In genomic region chr8:104371121-104371520, GRCm38 (mm10) we compare ENCODE assay signal across 32 mouse cellular contexts. TPM values are rescaled to one million over a fixed set of nuclear protein-coding genes. Genes with fewer than 3 reads are reported as not detected.
DNase-seq lines count a peak whose midpoint lies in the region; ATAC-seq and TF ChIP-seq lines count a peak whose summit lies in the region.
"Had no signal": no experiment of that assay in that cellular context is flagged by ENCODE, and none has a peak within 500 bp of the region (broad histone marks: within the 10 kb centered on the region; RNA-seq: fewer than 3 reads in every experiment).

No protein-coding gene starts in this region.

- no peaks in the 10 kb centered on the region for H3K9me3 ChIP-seq in hindbrain, embryonic 10.5 days
- no peaks in the 10 kb centered on the region for H3K9me3 ChIP-seq in hindbrain, embryonic 13.5 days
- H3K9me3 ChIP-seq in CH12.LX (replicated peaks; ENCODE audit: low read length) = no peaks in the 10 kb centered on the region
- H3K9me3 ChIP-seq: forebrain, embryonic 10.5 days; forebrain, embryonic 13.5 days; G1E; heart, embryonic 10.5 days; heart, embryonic 13.5 days; hindbrain, embryonic 12.5 days had no signal

- H3K27ac ChIP-seq in hindbrain, embryonic 10.5 days = peak overlapping the region; percentile 40; the same call in 1 of the 2 replicates
- no peak overlapping the region for H3K27ac ChIP-seq in hindbrain, embryonic 13.5 days
- H3K27ac ChIP-seq in CH12.LX (ENCODE audit: insufficient read depth, low read depth) = no peak overlapping the region
- H3K27ac ChIP-seq: forebrain, embryonic 10.5 days; forebrain, embryonic 13.5 days; heart, adult 2 months; heart, embryonic 10.5 days; heart, embryonic 13.5 days; hindbrain, embryonic 12.5 days had no signal

- dilution Hi-C loops in CH12.LX (cut with MboI; ENCODE audit: extremely low pct_ligation_motif_present, extremely low pct_unique_long_range_greater_than_20kb, low sequenced_read_pairs) = no loop called here

- peak; percentile 41; the same call in 1 of the 2 replicates for TF ChIP-seq EP300 in CH12.LX (IDR thresholded peaks at IDR 0.05; ENCODE audit: low read length)

- in situ Hi-C loops in CH12.LX (cut with MboI; ENCODE audit: low pct_ligation_motif_present, low pct_unique_long_range_greater_than_20kb, low sequenced_read_pairs) = loop anchor here (25.0 kb wide), 1 partner anchor 166 kb away; the partner anchor contains the start of genes Car7 and Nae1

- no peak overlapping the region for H3K9ac ChIP-seq in hindbrain, embryonic 13.5 days
- H3K9ac ChIP-seq in CH12.LX (ENCODE audit: insufficient read depth, low read depth) = no peak overlapping the region
- H3K9ac ChIP-seq: forebrain, embryonic 13.5 days; heart, embryonic 13.5 days; hindbrain, embryonic 12.5 days had no signal

- H3K27me3 ChIP-seq in hindbrain, embryonic 10.5 days (ENCODE audit: insufficient read depth, poor library complexity, severe bottlenecking) = no peaks in the 10 kb centered on the region
- H3K27me3 ChIP-seq in hindbrain, embryonic 13.5 days = no peaks in the 10 kb centered on the region
- no peaks in the 10 kb centered on the region for H3K27me3 ChIP-seq in CH12.LX (replicated peaks)
- H3K27me3 ChIP-seq: forebrain, embryonic 13.5 days; heart, embryonic 13.5 days; hindbrain, embryonic 12.5 days; Patski had no signal

- H3K4me1 ChIP-seq in hindbrain, embryonic 10.5 days (replicated peaks) = peaks cover 43% of the 10 kb centered on the region
- peaks cover 48% of the 10 kb centered on the region for H3K4me1 ChIP-seq in hindbrain, embryonic 13.5 days (replicated peaks)
- H3K4me1 ChIP-seq in CH12.LX (ENCODE audit: control insufficient read depth in 1 of 2, insufficient read depth in 2 of 2) = peaks cover 18 to 33% of the 10 kb centered on the region in 2 experiments

- no peaks in the 10 kb centered on the region for H3K36me3 ChIP-seq in hindbrain, embryonic 10.5 days
- H3K36me3 ChIP-seq in hindbrain, embryonic 13.5 days = no peaks in the 10 kb centered on the region
- H3K36me3 ChIP-seq in CH12.LX (replicated peaks in 1 of 2; ENCODE audit: control insufficient read depth in 1 of 2, insufficient read depth in 1 of 2, low read length in 1 of 2) = peaks cover 0 to 3% of the 10 kb centered on the region in 2 experiments
- H3K36me3 ChIP-seq: G1E; hindbrain, embryonic 12.5 days had no signal

- H3K4me3 ChIP-seq in hindbrain, embryonic 10.5 days = no peak overlapping the region
- no peak overlapping the region for H3K4me3 ChIP-seq in hindbrain, embryonic 13.5 days
- no peak overlapping the region for H3K4me3 ChIP-seq in CH12.LX (replicated peaks in 1 of 3; ENCODE audit: low read depth in 2 of 3, low read length in 2 of 3, poor library complexity in 1 of 3)
- H3K4me3 ChIP-seq: forebrain, embryonic 10.5 days; forebrain, embryonic 13.5 days; heart, adult 2 months; heart, embryonic 10.5 days; heart, embryonic 13.5 days; hindbrain, embryonic 12.5 days had no signal

- 85% methylated on average over 6 of the region's 6 CpGs for WGBS in hindbrain, embryonic 10.5 days
- WGBS in hindbrain, embryonic 13.5 days = 81% methylated on average over 6 of the region's 6 CpGs

- no peak for ATAC-seq in hindbrain, embryonic 13.5 days (ENCODE audit: low FRiP score)
- ATAC-seq in monocyte, adult 5-6 weeks (replicated peaks; ENCODE audit: insufficient number of reproducible peaks, low FRiP score, low TSS enrichment, poor library complexity, severe bottlenecking) = no peak
- ATAC-seq: forebrain, embryonic 13.5 days; forebrain, embryonic 16.5 days; hindbrain, embryonic 16.5 days; intestine, embryonic 16.5 days; Patski had no signal

- no peak for TF ChIP-seq CTCF in CH12.LX (conservative IDR thresholded peaks at IDR 0.05 in 1 of 2, IDR thresholded peaks at IDR 0.05 in 1 of 2; ENCODE audit: low read depth in 2 of 2, low read length in 2 of 2)

- TF ChIP-seq POLR2A in CH12.LX (IDR thresholded peaks at IDR 0.05; ENCODE audit: low read depth, low read length) = no peak

- TF ChIP-seq RAD21 in CH12.LX (IDR thresholded peaks at IDR 0.05; ENCODE audit: low read depth, low read length) = no peak

- no peak for DNase-seq in hindbrain, embryonic 10.5 days (ENCODE audit: low spot score)
- peak; percentile 49 for DNase-seq in 416B (ENCODE audit: low read depth)
- DNase-seq in CH12.LX (ENCODE audit: extremely low read depth) = no peak
- no peak for DNase-seq in right cerebral cortex, postnatal 4 days
- DNase-seq: adrenal gland, postnatal 14 days; cerebellum, adult 18-20 months; cerebellum, adult 9-10 months; cerebellum, postnatal 14 days; gastrocnemius, postnatal 10 days; gastrocnemius, postnatal 36 days; heart, adult 2 months; heart, postnatal 14 days; heart, postnatal 4 days had no signal

- no peak overlapping the region for H3K4me2 ChIP-seq in hindbrain, embryonic 13.5 days
- H3K4me2 ChIP-seq in CH12.LX (ENCODE audit: insufficient read depth, low read depth, poor library complexity, severe bottlenecking) = peak overlapping the region; percentile 23
- H3K4me2 ChIP-seq: forebrain, embryonic 13.5 days; heart, embryonic 13.5 days; hindbrain, embryonic 12.5 days had no signal

- no peaks in the 10 kb centered on the region for H3K79me2 ChIP-seq in CH12.LX (replicated peaks; ENCODE audit: control insufficient read depth, extremely low read depth, insufficient read depth, poor library complexity, severe bottlenecking)

TF ChIP-seq in CH12.LX, 34 proteins besides CTCF, POLR2A, EP300 and RAD21:
- TF ChIP-seq MXI1 (IDR thresholded peaks at IDR 0.05; ENCODE audit: low read depth, low read length) = 0 out of 2 replicates have a peak, but pooled peaks have one; percentile 35
- no peak for TF ChIP-seq CHD1 (IDR thresholded peaks at IDR 0.05; ENCODE audit: low read depth, low read length)
- peak; percentile 49; the same call in 1 of the 2 replicates for TF ChIP-seq MAX (IDR thresholded peaks at IDR 0.05; ENCODE audit: low read length)
- TF ChIP-seq ETS1 (conservative IDR thresholded peaks at IDR 0.05; ENCODE audit: low read depth, low read length) = peak; percentile 70
- peak; percentile 68; the same call in 1 of the 2 replicates for TF ChIP-seq MYC (IDR thresholded peaks at IDR 0.05; ENCODE audit: low read depth, low read length)
- no peak for TF ChIP-seq NELFE (IDR thresholded peaks at IDR 0.05; ENCODE audit: low read depth, low read length)
- TF ChIP-seq TCF12 (IDR thresholded peaks at IDR 0.05; ENCODE audit: low read depth, low read length) = peak; percentile 43
- no peak for TF ChIP-seq KAT2A (IDR thresholded peaks at IDR 0.05; ENCODE audit: insufficient replicate concordance, low read length)
- no peak for TF ChIP-seq RCOR1 (conservative IDR thresholded peaks at IDR 0.05; ENCODE audit: low read depth, low read length)
- TF ChIP-seq MEF2A (IDR thresholded peaks at IDR 0.05; ENCODE audit: borderline replicate concordance, low read depth, low read length) = 0 out of 2 replicates have a peak, but pooled peaks have one; percentile 31
- TF ChIP-seq BHLHE40 (IDR thresholded peaks at IDR 0.05; ENCODE audit: low read depth, low read length) = peak; percentile 84
- no peak for TF ChIP-seq ZMIZ1 (IDR thresholded peaks at IDR 0.05; ENCODE audit: low read depth, low read length)
- no peak for TF ChIP-seq PAX5 (IDR thresholded peaks at IDR 0.05; ENCODE audit: low read length)
- peak; percentile 62; the same call in 1 of the 2 replicates for TF ChIP-seq IRF4 (IDR thresholded peaks at IDR 0.05; ENCODE audit: low read depth, low read length)
- no peak for TF ChIP-seq ZC3H11A (IDR thresholded peaks at IDR 0.05; ENCODE audit: low read depth, low read length)

RNA-seq across cellular contexts. Expression of gene Cmtm4, which starts 24.5 kb away (rescaled TPM):
- 1.9 TPM in 2 replicates for polyA plus RNA-seq in hindbrain, embryonic 10.5 days (2016; fragmentation: Nextera tagmentation; extraction: Ambion mirVana)
- 2.1 and 2.3 TPM in 2 replicates for polyA plus RNA-seq in hindbrain, embryonic 13.5 days (2015; fragmentation: Nextera tagmentation; extraction: Ambion mirVana)
- total RNA-seq in CH12.LX (2012; rRNA removed) (2.3 and 2.7 TPM in 2 replicates), CH12.LX (2014; rRNA removed) (2.5 and 2.6 TPM in 2 replicates)
- polyA plus RNA-seq in CH12.LX (2012; ENCODE audit: insufficient read length, low read depth) = 2.6 and 3.0 TPM in 2 replicates
- 0.19 to 0.97 TPM (median 0.64 TPM) in 3 replicates for total RNA-seq in monocyte, adult 5-6 weeks (2017)
- polyA plus RNA-seq: G1E had no signal

RNA-seq across cellular contexts. Expression of gene Cmtm3, which starts 31.9 kb away (rescaled TPM):
- 76.5 and 83.1 TPM in 2 replicates for polyA plus RNA-seq in hindbrain, embryonic 10.5 days (2016; fragmentation: Nextera tagmentation; extraction: Ambion mirVana)
- 45.4 and 47.3 TPM in 2 replicates for polyA plus RNA-seq in hindbrain, embryonic 13.5 days (2015; fragmentation: Nextera tagmentation; extraction: Ambion mirVana)
- total RNA-seq in CH12.LX (2012; rRNA removed) (3.9 TPM in 2 replicates), CH12.LX (2014; rRNA removed) (4.2 and 4.3 TPM in 2 replicates)
- polyA plus RNA-seq in CH12.LX (2012; ENCODE audit: insufficient read length, low read depth) = 8.8 and 11.0 TPM in 2 replicates
- total RNA-seq in monocyte, adult 5-6 weeks (2017) = 14.1 to 17.1 TPM (median 16.7 TPM) in 3 replicates

RNA-seq across cellular contexts. Expression of gene Cmtm2b, which starts 49.1 kb away (rescaled TPM):
- polyA plus RNA-seq in hindbrain, embryonic 10.5 days (2016; fragmentation: Nextera tagmentation; extraction: Ambion mirVana) = not detected in 2 replicates
- not detected in 2 replicates for polyA plus RNA-seq in hindbrain, embryonic 13.5 days (2015; fragmentation: Nextera tagmentation; extraction: Ambion mirVana)
- total RNA-seq in CH12.LX (2012; rRNA removed) = not detected in 2 replicates
- total RNA-seq in CH12.LX (2014; rRNA removed) = not detected in 2 replicates
- not detected in 2 replicates for polyA plus RNA-seq in CH12.LX (2012; ENCODE audit: insufficient read length, low read depth)
- total RNA-seq in monocyte, adult 5-6 weeks (2017) = 2.6 TPM in 1 of 3 replicates, not detected in the others
- total RNA-seq: adrenal gland, postnatal 14 days; adrenal gland, postnatal 4 days; G1E; gastrocnemius, adult 18-20 months; gastrocnemius, postnatal 10 days; gastrocnemius, postnatal 36 days; granulocyte monocyte progenitor cell, adult 5-6 weeks; heart, adult 2 months; heart, postnatal 14 days; heart, postnatal 4 days had no signal
- polyA plus RNA-seq: brain, embryonic 14.5 days; embryonic facial prominence, embryonic 11.5 days; embryonic facial prominence, embryonic 14.5 days; forebrain, embryonic 10.5 days; forebrain, embryonic 13.5 days; forebrain, embryonic 16.5 days; G1E; heart, embryonic 10.5 days; heart, embryonic 13.5 days; heart, embryonic 16.5 days; hindbrain, embryonic 12.5 days; hindbrain, embryonic 16.5 days; intestine, embryonic 16.5 days; Patski had no signal

RNA-seq across cellular contexts. Expression of gene Gm11020, which starts 49.8 kb away (rescaled TPM):
- polyA plus RNA-seq in hindbrain, embryonic 10.5 days (2016; fragmentation: Nextera tagmentation; extraction: Ambion mirVana) = not detected in 2 replicates
- polyA plus RNA-seq in hindbrain, embryonic 13.5 days (2015; fragmentation: Nextera tagmentation; extraction: Ambion mirVana) = not detected in 2 replicates
- not detected in 2 replicates for total RNA-seq in CH12.LX (2012; rRNA removed)
- total RNA-seq in CH12.LX (2014; rRNA removed) = not detected in 2 replicates
- not detected in 2 replicates for polyA plus RNA-seq in CH12.LX (2012; ENCODE audit: insufficient read length, low read depth)
- total RNA-seq in monocyte, adult 5-6 weeks (2017) = not detected in 3 replicates
- total RNA-seq: adrenal gland, postnatal 14 days; adrenal gland, postnatal 4 days; G1E; gastrocnemius, adult 18-20 months; gastrocnemius, postnatal 10 days; gastrocnemius, postnatal 36 days; granulocyte monocyte progenitor cell, adult 5-6 weeks; heart, adult 2 months; heart, postnatal 14 days; heart, postnatal 4 days had no signal
- polyA plus RNA-seq: brain, embryonic 14.5 days; embryonic facial prominence, embryonic 11.5 days; embryonic facial prominence, embryonic 14.5 days; forebrain, embryonic 10.5 days; forebrain, embryonic 13.5 days; forebrain, embryonic 16.5 days; G1E; heart, adult 2 months; heart, embryonic 10.5 days; heart, embryonic 13.5 days; heart, embryonic 16.5 days; hindbrain, embryonic 12.5 days; hindbrain, embryonic 16.5 days; intestine, embryonic 16.5 days; Patski had no signal
